ENCODE assay signal across 9 mouse cellular contexts in genomic region chr2:174284807-174285457, GRCm38 (mm10). TPM values are rescaled to one million over a fixed set of nuclear protein-coding genes. Genes with fewer than 3 reads are reported as not detected.
DNase-seq lines count a peak whose midpoint lies in the region; ATAC-seq and TF ChIP-seq lines count a peak whose summit lies in the region.
"Had no signal": no experiment of that assay in that cellular context is flagged by ENCODE, and none has a peak within 500 bp of the region (broad histone marks: within the 10 kb centered on the region; RNA-seq: fewer than 3 reads in every experiment).

No protein-coding gene starts in this region.

- H3K27me3 ChIP-seq in heart, embryonic 15.5 days = peaks cover 57% of the 10 kb centered on the region
- H3K27me3 ChIP-seq in embryonic facial prominence, embryonic 10.5 days (replicated peaks; ENCODE audit: low read depth, poor library complexity, severe bottlenecking) = peaks cover 68% of the 10 kb centered on the region
- peaks cover 40% of the 10 kb centered on the region for H3K27me3 ChIP-seq in intestine, embryonic 14.5 days (replicated peaks; ENCODE audit: control insufficient read depth, insufficient read depth, low read length)
- H3K27me3 ChIP-seq in cerebellum, adult 2 months (ENCODE audit: control insufficient read depth, insufficient read depth, low read length) = no peaks in the 10 kb centered on the region; the same call in 1 of the 2 replicates
- H3K27me3 ChIP-seq: CH12.LX had no signal

- ATAC-seq in heart, embryonic 15.5 days (replicated peaks; ENCODE audit: insufficient number of reproducible peaks, insufficient read depth, low FRiP score, low read depth) = no peak
- peak; percentile 33 for ATAC-seq in intestine, embryonic 14.5 days (replicated peaks; ENCODE audit: low FRiP score, low TSS enrichment, low read depth)
- ATAC-seq in monocyte, adult 5-6 weeks (replicated peaks; ENCODE audit: insufficient number of reproducible peaks, low FRiP score, low TSS enrichment, poor library complexity, severe bottlenecking) = no peak

- TF ChIP-seq CTCF in cerebellum, adult 2 months (IDR thresholded peaks at IDR 0.05; ENCODE audit: borderline replicate concordance, insufficient read depth, low read depth, low read length) = no peak

- H3K9ac ChIP-seq in heart, embryonic 15.5 days = no peak overlapping the region
- peak overlapping the region; percentile 32 for H3K9ac ChIP-seq in intestine, embryonic 14.5 days (ENCODE audit: low read length)

- H3K4me1 ChIP-seq in heart, embryonic 15.5 days (replicated peaks) = 0 out of 2 replicates have a peak, but pooled peaks cover 2% of the 10 kb centered on the region
- peaks cover 19% of the 10 kb centered on the region for H3K4me1 ChIP-seq in embryonic facial prominence, embryonic 10.5 days
- no peaks in the 10 kb centered on the region for H3K4me1 ChIP-seq in intestine, embryonic 14.5 days (replicated peaks; ENCODE audit: control insufficient read depth, insufficient read depth, low read length)
- H3K4me1 ChIP-seq in cerebellum, adult 2 months (ENCODE audit: control insufficient read depth, insufficient read depth, low read length) = no peaks in the 10 kb centered on the region

- WGBS in heart, embryonic 15.5 days = 47% methylated on average over 58 of the region's 58 CpGs
- 45% methylated on average over 58 of the region's 58 CpGs for WGBS in embryonic facial prominence, embryonic 10.5 days
- 52% methylated on average over 58 of the region's 58 CpGs for WGBS in intestine, embryonic 14.5 days
- WGBS in cerebellum, adult 2 months = 46% methylated on average over 58 of the region's 58 CpGs

- no peak overlapping the region for H3K27ac ChIP-seq in heart, embryonic 15.5 days
- H3K27ac ChIP-seq in embryonic facial prominence, embryonic 10.5 days (replicated peaks) = peak overlapping the region; percentile 53; the same call in 1 of the 2 replicates
- 0 out of 2 replicates have a peak overlapping the region, but pooled peaks have one; percentile 27 for H3K27ac ChIP-seq in intestine, embryonic 14.5 days (ENCODE audit: low read depth)
- H3K27ac ChIP-seq in cerebellum, adult 2 months (ENCODE audit: insufficient read depth, low read length) = no peak overlapping the region

- peak overlapping the region; percentile 34 for H3K4me3 ChIP-seq in heart, embryonic 15.5 days
- peak overlapping the region; percentile 55 for H3K4me3 ChIP-seq in embryonic facial prominence, embryonic 10.5 days
- peak overlapping the region; percentile 36 for H3K4me3 ChIP-seq in intestine, embryonic 14.5 days (ENCODE audit: low read depth, low read length)
- H3K4me3 ChIP-seq in cerebellum, adult 2 months (replicated peaks; ENCODE audit: insufficient read depth, low read depth, low read length) = no peak overlapping the region

- peak overlapping the region; percentile 52 for H3K4me2 ChIP-seq in heart, embryonic 15.5 days
- H3K4me2 ChIP-seq in intestine, embryonic 14.5 days (ENCODE audit: low read length) = peak overlapping the region; percentile 49

- peaks cover 47% of the 10 kb centered on the region for H3K36me3 ChIP-seq in heart, embryonic 15.5 days
- peaks cover 99% of the 10 kb centered on the region for H3K36me3 ChIP-seq in embryonic facial prominence, embryonic 10.5 days (replicated peaks)
- H3K36me3 ChIP-seq in intestine, embryonic 14.5 days (ENCODE audit: control insufficient read depth, insufficient read depth, low read length) = peaks cover 80% of the 10 kb centered on the region

- H3K9me3 ChIP-seq in heart, embryonic 15.5 days (replicated peaks) = 0 out of 2 replicates have a peak, but pooled peaks cover 4% of the 10 kb centered on the region
- peaks cover 39% of the 10 kb centered on the region for H3K9me3 ChIP-seq in embryonic facial prominence, embryonic 10.5 days
- H3K9me3 ChIP-seq in intestine, embryonic 14.5 days (ENCODE audit: control insufficient read depth, low read length) = peaks cover 31% of the 10 kb centered on the region

- no peak for DNase-seq in heart, adult 9 months (ENCODE audit: low spot score in 2 of 2)
- peak; percentile 66 for DNase-seq in embryonic facial prominence, embryonic 10.5 days (ENCODE audit: low spot score)
- DNase-seq in intestine, embryonic 14.5 days (ENCODE audit: low spot score) = peak; percentile 63
- peak; percentile 53 for DNase-seq in neural tube, embryonic 10.5 days (ENCODE audit: extremely low spot score, low spot score)
- DNase-seq in cerebellum, adult 18-20 months = no peak
- DNase-seq in cerebellum, adult 2 months = no peak

- no peak for TF ChIP-seq POLR2A in cerebellum, adult 2 months (IDR thresholded peaks at IDR 0.05; ENCODE audit: borderline replicate concordance, insufficient read depth, low read length)

RNA-seq across cellular contexts. Expression of gene Gnas, which starts 0.8 kb away (rescaled TPM):
- 1,401 and 1,438 TPM in 2 replicates for polyA plus RNA-seq in heart, embryonic 15.5 days (2015; fragmentation: Nextera tagmentation; extraction: Ambion mirVana)
- 1,270 and 1,303 TPM in 2 replicates for polyA plus RNA-seq in embryonic facial prominence, embryonic 10.5 days (2016; fragmentation: Nextera tagmentation; extraction: Ambion mirVana)
- polyA plus RNA-seq in intestine, embryonic 14.5 days (2014; fragmentation: Nextera tagmentation; extraction: Ambion mirVana) = 1,658 and 1,793 TPM in 2 replicates
- total RNA-seq in monocyte, adult 5-6 weeks (2017) = 224 to 349 TPM (median 269 TPM) in 3 replicates
- 2,758 and 2,923 TPM in 2 replicates for polyA plus RNA-seq in cerebellum, adult 2 months (2012; rRNA removed)

Comparison
In these comparisons a context has a peak if more than half of its experiments do, and no peak if none do; other contexts are left out.
1. H3K27ac ChIP-seq: peak in embryonic facial prominence, embryonic 10.5 days (single experiment) and intestine, embryonic 14.5 days (single experiment); none in heart, embryonic 15.5 days (single experiment) and cerebellum, adult 2 months (single experiment).
2. DNase-seq: peak in embryonic facial prominence, embryonic 10.5 days (single experiment), intestine, embryonic 14.5 days (single experiment) and neural tube, embryonic 10.5 days (single experiment); none in heart, adult 9 months (0 of 2), cerebellum, adult 18-20 months (0 of 2) and cerebellum, adult 2 months (0 of 2).